Mouse (Mus musculus) left cerebral cortex, adult 8-10 months (tissue): ENCODE data around the gene Znrf3. TPM values are rescaled to one million over a fixed set of nuclear protein-coding genes. Genes with fewer than 3 reads are reported as not detected.

Experiments
- DNase-seq, 2 experiments: peaks; one replicate each; pipeline ENCODE4 v3.0.0; 2022; ENCODE audit warnings: low spot score in 2 of 2
- total RNA-seq, 4 experiments: library from RNA; stranded (reverse); gene quantifications; 2 replicates each; pipeline ENCODE4 v1.2.4; 2022

Gene Znrf3
- total RNA-seq, 4 experiments from 2014 or later: 19.3 to 22.0 (median 20.4) TPM

DNA sequence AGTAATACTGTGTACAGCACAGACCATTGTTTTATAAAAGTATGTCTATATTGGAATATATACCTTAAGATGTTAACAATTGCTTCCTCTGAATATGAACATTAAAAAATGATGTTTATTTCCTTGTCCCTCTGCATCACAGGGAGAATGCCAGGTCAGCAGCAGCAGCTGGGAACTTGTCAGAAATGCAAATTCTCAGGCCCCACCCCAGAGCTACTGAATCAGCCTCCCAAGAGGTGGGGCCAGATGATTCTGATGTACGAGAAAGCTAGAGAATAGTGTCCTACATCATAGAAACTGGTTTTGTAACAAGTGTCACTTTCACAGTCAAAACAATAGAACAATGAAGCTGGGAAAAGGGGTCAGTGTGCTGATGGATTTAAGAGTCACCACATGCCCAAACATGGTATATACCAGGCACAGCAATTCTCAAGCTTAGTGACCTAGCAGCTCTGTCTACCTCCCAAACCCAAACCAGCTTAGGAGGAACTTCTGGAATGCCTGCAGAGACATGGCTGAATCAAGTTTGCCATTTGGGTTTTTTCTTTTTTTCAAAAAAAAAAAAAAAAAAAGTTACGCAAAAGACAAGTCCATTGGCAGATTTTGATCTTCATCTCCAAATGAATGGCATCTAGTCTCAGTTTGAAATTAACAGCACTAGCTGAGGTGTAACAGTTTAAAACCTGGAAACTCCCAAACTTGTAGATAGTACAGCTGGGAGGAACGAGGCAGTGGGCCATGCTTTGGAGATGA lies 46.2 kb downstream of the Znrf3 start:
- no peak for DNase-seq

GRCm38 (mm10) chr11:5390969-5391831 lies 53.4 kb downstream of the Znrf3 start:
- DNase-seq: no peak

- no peak for DNase-seq
Measured at GRCm38 (mm10) chr11:5382652-5383051, 62.0 kb downstream of the Znrf3 start.

- no peak for DNase-seq
Measured at GRCm38 (mm10) chr11:5381226-5381625, 63.4 kb downstream of the Znrf3 start.

GRCm38 (mm10) chr11:5380275-5380674 lies 64.4 kb downstream of the Znrf3 start:
- no peak for DNase-seq

GRCm38 (mm10) chr11:5369176-5369575 lies 75.5 kb downstream of the Znrf3 start:
- no peak for DNase-seq

- DNase-seq: no peak
Measured at GRCm38 (mm10) chr11:5368492-5368891, 76.2 kb downstream of the Znrf3 start.

GRCm38 (mm10) chr11:5355266-5355764 lies 89.3 kb downstream of the Znrf3 start:
- DNase-seq: no peak

GRCm38 (mm10) chr11:5354753-5355152 lies 89.9 kb downstream of the Znrf3 start:
- DNase-seq: peak; percentile 23 to 59

DNA sequence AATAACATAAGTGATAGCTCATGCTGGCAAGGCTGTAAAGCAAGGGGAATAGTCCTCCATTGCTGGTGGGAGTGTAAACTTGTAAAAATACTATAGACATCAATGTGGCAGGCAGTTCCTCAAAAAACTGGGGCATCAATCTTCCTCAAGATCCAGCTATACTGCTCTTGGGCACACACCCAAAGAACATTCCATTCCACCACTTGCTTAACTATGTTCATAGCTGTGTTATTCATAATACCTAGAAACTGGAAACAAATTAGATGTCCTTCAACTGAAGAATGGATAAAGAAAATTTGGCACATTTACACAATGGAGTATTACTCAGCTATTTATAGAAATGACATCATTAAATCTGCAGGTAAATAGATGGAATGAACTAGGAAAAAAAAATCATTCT lies 91.6 kb downstream of the Znrf3 start:
- no peak for DNase-seq

- no peak for DNase-seq
Measured at GRCm38 (mm10) chr11:5349483-5349882, 95.2 kb downstream of the Znrf3 start.

GRCm38 (mm10) chr11:5346845-5347640 lies 97.6 kb downstream of the Znrf3 start:
- no peak for DNase-seq

DNA sequence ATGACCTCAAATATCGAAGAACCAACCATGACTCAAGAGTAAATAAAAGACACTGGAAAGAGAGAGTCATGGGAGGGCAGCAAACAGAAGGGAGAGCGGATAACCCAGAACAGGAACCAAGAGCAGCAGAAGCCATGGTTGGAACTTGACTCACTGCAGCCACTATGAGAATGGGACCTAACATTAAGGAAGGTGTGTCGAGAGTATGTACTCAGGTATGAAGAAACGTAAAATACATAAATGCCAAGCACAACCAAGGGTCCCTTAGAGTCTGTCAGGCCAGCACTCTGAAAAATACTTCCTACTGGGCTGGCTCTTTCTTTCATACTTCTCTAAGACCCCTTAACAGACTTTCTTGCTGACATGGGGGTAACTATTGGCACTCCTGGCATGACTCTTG lies 100.9 kb downstream of the Znrf3 start:
- DNase-seq: no peak

DNA sequence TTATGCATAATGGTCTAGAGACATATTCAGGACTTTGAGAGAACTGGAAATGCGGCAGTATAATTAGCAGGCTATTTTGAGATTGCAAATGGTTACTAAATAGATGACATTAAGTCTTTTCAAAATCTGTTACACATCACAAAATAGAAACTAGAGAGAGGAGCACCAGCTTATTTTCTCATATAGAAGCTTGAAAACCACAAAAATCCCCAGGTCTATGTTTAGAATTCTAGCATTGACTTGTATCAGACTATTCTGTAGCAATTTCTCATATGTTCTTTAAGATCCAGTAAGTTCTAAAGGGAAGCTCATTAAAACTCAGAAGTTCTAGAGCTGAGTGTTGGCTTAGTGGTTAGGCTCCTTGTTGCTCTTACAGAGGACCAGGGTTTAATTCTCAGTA lies 104.9 kb downstream of the Znrf3 start:
- no peak for DNase-seq

GRCm38 (mm10) chr11:5336852-5337251 lies 107.8 kb downstream of the Znrf3 start:
- DNase-seq: no peak

- no peak for DNase-seq
Measured at GRCm38 (mm10) chr11:5336269-5336668, 108.4 kb downstream of the Znrf3 start.

GRCm38 (mm10) chr11:5330851-5331250 lies 113.8 kb downstream of the Znrf3 start:
- DNase-seq: no peak

DNA sequence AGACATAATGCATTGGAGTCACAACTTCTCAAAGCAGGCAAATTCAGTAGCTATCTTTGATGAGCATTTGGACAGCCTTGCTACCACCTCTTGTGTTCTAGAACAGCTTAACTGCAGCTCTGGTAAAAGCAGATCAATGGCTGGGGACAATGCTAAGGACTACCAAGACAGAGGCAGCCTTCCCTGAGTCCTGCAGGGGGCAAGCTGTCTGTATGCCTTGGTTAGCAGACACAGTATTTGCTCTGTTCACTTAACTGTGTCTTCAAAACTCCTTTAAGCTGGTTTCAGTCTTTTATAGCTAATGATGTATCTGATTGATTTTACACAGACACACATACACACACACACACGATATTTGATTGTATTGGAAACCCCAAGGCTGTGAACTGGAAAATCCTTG lies 117.0 kb downstream of the Znrf3 start:
- DNase-seq: no peak

- DNase-seq: no peak
Measured at GRCm38 (mm10) chr11:5326252-5326651, 118.4 kb downstream of the Znrf3 start.

GRCm38 (mm10) chr11:5325217-5325616 lies 119.4 kb downstream of the Znrf3 start:
- DNase-seq: no peak

DNA sequence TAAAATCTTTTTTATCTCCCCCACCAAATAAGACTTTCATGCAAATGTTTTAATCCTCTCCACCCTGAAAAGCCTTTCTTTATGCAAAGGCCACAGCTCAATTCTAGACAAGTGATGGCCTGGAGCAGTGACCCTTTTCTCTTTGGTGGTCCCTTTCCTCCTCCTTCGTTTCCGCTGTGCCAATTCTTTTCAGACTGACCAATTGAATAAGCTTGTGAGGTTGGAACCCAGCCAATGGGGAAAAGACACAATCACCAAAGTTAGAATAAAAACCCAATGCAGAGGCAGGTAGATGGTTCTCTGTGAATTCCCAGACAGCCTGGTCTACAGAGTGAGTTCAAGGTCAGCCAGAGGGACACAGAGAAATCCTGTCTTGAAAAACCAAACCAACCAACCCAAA lies 120.4 kb downstream of the Znrf3 start:
- DNase-seq: no peak

DNA sequence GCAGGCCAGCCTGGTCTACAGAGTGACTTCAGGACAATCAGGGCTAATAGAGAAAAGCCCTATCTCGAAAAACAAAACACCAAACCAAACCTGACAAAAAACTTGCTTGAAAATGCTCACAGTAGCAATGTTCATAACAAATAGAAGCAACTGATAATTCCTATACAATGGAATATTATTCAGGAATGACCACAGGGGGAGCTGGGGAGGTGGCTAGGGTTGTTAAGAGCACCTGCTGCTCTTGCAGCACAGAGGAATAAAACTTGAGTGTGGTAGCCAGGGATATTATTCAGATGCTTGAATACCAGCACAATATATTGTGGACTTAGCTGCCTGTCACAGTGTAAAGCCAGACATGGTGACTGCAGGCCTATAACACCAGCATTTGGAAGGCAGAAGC lies 123.0 kb downstream of the Znrf3 start:
- no peak for DNase-seq
